Mouse (Mus musculus): ENCODE measurements around the gene Ccdc122. TPM values are rescaled to one million over a fixed set of nuclear protein-coding genes. Genes with fewer than 3 reads are reported as not detected.
"Not testable (repeated sequence)": the region's sequence is repeated elsewhere in the genome, so short reads cannot be mapped to it uniquely, and the experiment has no call there.

Ccdc122 gene
- polyA plus RNA-seq, 1 experiment from 2014 or later = 1.5 TPM

DNA sequence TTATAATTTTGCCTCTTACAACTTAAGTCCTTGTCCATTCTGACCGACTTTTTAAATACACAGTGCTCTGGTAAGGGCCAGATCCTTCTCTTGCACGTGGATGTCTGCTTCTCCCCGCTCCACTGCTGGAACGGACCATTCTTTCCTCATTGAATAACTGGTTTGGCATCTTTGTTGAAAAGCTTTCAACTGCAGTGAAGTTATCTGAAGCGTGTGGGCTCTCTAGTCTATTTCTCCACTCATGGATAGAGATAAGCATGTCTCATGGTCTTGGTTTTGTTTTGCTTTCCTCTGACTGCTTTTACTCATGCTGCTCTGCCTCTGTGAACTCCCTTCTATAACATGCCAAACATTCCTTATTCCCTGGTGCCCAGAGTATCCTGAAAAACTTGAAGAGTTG, 4.1 kb upstream of the Ccdc122 start:
- Histone ChIP-seq H3K27me3 (no peaks in the 10 kb centered on the region), H3K9ac (no peak overlapping the region), H3K9me3 (replicated peaks) (no peaks in the 10 kb centered on the region), H3K4me3 (no peak overlapping the region), H3K27ac (peak overlapping the region; percentile 61; the same call in 1 of the 2 replicates), H3K4me2 (0 out of 2 replicates have a peak overlapping the region, but pooled peaks have one; percentile 3), H3K36me3 (no peaks in the 10 kb centered on the region), H3K4me1 (replicated peaks) (peaks cover 16% of the 10 kb centered on the region)
- ATAC-seq (replicated peaks; ENCODE audit: insufficient number of reproducible peaks, insufficient read depth, low FRiP score, low read depth) = 0 out of 2 replicates have a peak, but pooled peaks have one; percentile 38
- 21% methylated on average over 5 of the region's 5 CpGs for WGBS

DNA sequence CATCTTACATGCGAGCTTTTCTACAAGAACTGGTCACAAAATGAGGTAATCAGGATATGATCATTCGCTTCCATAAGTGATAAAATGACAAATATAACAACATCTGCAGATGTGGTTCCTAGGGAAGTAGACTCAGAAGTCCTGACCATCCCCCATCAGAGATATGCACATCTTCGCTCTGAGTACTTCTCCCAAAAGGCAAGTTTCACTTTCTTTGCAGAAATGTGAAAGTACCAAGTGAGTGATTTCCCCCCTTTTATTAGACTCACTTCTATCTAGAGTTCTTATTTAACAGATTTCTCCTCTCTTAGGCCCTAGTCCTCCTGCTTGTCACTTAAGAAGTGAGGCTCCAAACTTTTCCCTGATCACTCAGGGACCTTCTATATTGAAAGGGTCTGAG, 3.2 kb upstream of the Ccdc122 start:
- no peak overlapping the region for H3K9ac ChIP-seq
- no peaks in the 10 kb centered on the region for H3K27me3 ChIP-seq
- peaks cover 16% of the 10 kb centered on the region for H3K4me1 ChIP-seq (replicated peaks)
- no peak for ATAC-seq (replicated peaks; ENCODE audit: insufficient number of reproducible peaks, insufficient read depth, low FRiP score, low read depth)
- no peak overlapping the region for H3K4me2 ChIP-seq
- no peaks in the 10 kb centered on the region for H3K9me3 ChIP-seq (replicated peaks)
- 81% methylated on average over 3 of the region's 3 CpGs for WGBS
- H3K27ac ChIP-seq = no peak overlapping the region
- H3K4me3 ChIP-seq = no peak overlapping the region
- no peaks in the 10 kb centered on the region for H3K36me3 ChIP-seq

DNA sequence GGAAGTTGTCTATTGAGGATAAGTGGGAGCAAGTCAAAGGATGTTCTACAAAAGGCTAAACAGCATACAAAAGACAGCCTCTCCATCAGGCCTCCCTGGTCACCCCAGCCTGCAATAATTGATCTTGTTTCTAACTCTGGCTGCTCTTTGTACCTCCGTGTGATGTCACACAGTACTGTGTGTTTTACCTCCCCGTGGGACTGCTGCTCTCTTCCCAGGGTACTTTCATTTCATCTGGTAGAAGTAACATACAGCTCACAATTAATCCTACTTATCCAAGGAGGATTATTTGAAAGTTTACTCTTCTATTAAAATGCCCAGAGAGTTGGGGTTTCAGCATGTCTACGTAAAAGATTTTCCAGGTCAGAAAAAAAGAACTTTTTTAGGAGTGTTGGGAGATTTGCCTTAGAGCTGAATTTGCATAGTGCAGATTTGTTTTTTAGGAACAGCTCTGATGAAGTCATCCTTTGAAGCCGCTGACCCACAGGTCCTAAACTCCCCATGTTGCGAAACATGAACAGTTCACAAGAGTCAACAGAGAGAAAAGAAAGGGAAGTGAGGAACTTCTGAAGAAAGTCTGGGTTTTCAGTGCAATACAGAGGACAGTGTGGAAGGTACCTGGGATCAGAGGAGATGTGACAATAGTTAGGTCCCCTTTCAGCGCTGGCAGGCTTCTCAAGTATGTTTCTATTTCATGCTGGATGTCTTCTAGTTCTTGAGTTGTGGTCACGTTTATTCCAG, 2.2 kb upstream of the Ccdc122 start:
- Histone ChIP-seq H3K4me1 (replicated peaks) (peaks cover 16% of the 10 kb centered on the region), H3K27ac (no peak overlapping the region), H3K4me3 (no peak overlapping the region), H3K9ac (no peak overlapping the region), H3K27me3 (no peaks in the 10 kb centered on the region), H3K4me2 (no peak overlapping the region), H3K36me3 (no peaks in the 10 kb centered on the region), H3K9me3 (replicated peaks) (no peaks in the 10 kb centered on the region)
- WGBS = 65% methylated on average over 7 of the region's 7 CpGs
- ATAC-seq (replicated peaks; ENCODE audit: insufficient number of reproducible peaks, insufficient read depth, low FRiP score, low read depth) = no peak

DNA sequence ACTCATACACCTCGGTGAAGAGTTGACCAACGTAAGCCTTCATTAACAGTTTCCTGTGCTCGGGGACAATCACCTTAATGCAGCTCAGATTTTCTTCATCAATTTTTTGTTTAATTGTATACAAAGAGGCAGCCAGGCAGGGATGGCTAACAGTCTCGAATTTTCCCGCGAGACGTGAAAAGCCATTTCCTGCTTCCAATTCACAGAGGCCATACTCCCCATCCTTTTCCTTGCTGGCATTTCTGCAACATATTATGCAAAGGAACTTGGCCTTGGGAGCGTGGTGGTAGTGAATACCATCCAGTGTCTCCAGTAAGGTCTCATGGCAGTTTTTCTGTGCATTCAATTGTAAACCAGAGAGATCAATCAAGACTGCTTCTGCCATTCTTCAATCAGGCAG, 1.6 kb upstream of the Ccdc122 start:
- Histone ChIP-seq H3K9me3 (replicated peaks) (no peaks in the 10 kb centered on the region), H3K4me1 (replicated peaks) (peaks cover 16% of the 10 kb centered on the region), H3K9ac (no peak overlapping the region), H3K27ac (no peak overlapping the region), H3K4me3 (no peak overlapping the region), H3K27me3 (no peaks in the 10 kb centered on the region), H3K36me3 (no peaks in the 10 kb centered on the region), H3K4me2 (no peak overlapping the region)
- WGBS = 82% methylated on average over 8 of the region's 8 CpGs
- no peak for ATAC-seq (replicated peaks; ENCODE audit: insufficient number of reproducible peaks, insufficient read depth, low FRiP score, low read depth)

DNA sequence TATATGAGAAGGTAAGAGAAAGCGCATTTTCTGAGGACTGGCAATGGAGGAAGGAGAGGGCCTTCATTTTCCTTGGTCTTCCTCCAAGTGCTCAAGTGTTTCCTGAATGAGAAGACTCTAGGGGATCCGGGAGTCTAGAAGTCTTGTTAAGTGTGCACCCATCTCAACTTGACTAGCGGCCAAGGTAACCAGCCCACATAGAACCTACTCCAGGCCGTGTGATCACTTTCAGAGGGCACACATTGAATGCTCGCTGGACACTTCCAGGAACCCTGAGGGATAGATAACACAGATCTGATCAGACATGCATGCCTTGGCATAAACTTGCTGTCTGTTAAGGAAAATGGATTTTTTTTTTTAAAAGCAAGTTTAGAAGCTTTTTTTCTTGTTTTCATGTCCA, 758 bp downstream of the Ccdc122 start:
- no peaks in the 10 kb centered on the region for H3K27me3 ChIP-seq
- no peak overlapping the region for H3K9ac ChIP-seq
- H3K36me3 ChIP-seq = no peaks in the 10 kb centered on the region
- 71% methylated on average over 5 of the region's 5 CpGs for WGBS
- H3K27ac ChIP-seq = no peak overlapping the region
- H3K4me2 ChIP-seq = 0 out of 2 replicates have a peak overlapping the region, but pooled peaks have one; percentile 85
- no peak overlapping the region for H3K4me3 ChIP-seq
- H3K9me3 ChIP-seq (replicated peaks) = no peaks in the 10 kb centered on the region
- H3K4me1 ChIP-seq (replicated peaks) = peaks cover 8% of the 10 kb centered on the region
- no peak for ATAC-seq (replicated peaks; ENCODE audit: insufficient number of reproducible peaks, insufficient read depth, low FRiP score, low read depth)

DNA sequence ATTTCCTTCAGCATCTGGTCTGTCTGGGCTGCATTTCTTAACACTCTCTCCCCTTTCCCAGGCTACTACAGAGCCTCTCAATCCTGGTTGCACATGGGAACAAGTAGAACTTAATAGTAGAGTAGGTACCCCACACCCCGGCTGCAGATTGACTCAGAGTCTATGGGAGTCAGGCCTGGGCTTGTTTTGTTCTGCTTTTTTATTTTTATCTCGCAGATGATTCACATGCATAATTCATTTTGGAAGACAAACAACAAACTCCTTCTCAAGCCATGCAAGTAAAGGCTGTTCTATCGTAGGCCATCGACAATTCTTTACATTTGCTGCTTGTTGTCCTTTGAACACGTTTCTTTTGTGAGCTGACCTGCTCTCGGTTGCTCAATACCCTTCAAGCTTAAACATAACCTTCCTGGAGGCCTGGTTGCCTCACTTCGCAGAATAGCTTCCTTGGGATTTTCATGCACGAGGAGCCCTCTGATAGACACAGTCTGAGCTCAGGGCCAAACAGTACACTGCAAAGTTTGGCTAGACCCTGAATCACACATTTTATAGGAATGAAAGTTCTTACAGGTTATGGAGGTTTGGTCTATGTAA, 1.4 kb downstream of the Ccdc122 start:
- H3K4me3 ChIP-seq = no peak overlapping the region
- no peak overlapping the region for H3K4me2 ChIP-seq
- H3K27me3 ChIP-seq = no peaks in the 10 kb centered on the region
- ATAC-seq (replicated peaks; ENCODE audit: insufficient number of reproducible peaks, insufficient read depth, low FRiP score, low read depth) = no peak
- H3K27ac ChIP-seq = no peak overlapping the region
- no peaks in the 10 kb centered on the region for H3K9me3 ChIP-seq (replicated peaks)
- WGBS = 75% methylated on average over 8 of the region's 8 CpGs
- no peak overlapping the region for H3K9ac ChIP-seq
- peaks cover 5% of the 10 kb centered on the region for H3K4me1 ChIP-seq (replicated peaks)
- no peaks in the 10 kb centered on the region for H3K36me3 ChIP-seq

DNA sequence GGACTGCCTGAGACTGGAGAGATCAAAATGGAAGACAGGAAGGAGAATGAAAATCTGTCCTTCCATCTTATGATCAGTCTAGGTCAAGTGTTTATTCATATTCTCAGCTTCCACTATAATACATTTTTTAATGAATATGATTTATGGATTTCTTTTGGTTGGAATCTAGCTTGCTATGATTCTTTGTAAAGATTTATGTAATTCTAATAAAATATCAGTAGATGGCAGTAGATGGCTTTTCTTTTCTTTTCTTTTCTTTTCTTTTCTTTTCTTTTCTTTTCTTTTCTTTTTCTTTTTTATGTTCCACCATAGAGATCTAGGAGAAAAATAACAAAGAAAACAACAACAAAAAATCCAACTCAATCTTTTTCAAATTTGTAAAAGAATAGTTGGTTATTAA, 16.7 kb downstream of the Ccdc122 start:
- no peak overlapping the region for H3K4me2 ChIP-seq
- H3K4me1 ChIP-seq (replicated peaks) = no peaks in the 10 kb centered on the region
- H3K9ac ChIP-seq = no peak overlapping the region
- no peak overlapping the region for H3K27ac ChIP-seq
- H3K9me3 ChIP-seq (replicated peaks) = no peaks in the 10 kb centered on the region
- no peak overlapping the region for H3K4me3 ChIP-seq
- ATAC-seq (replicated peaks; ENCODE audit: insufficient number of reproducible peaks, insufficient read depth, low FRiP score, low read depth) = no peak
- peaks cover 5% of the 10 kb centered on the region; the same call in 1 of the 2 replicates for H3K27me3 ChIP-seq
- no peaks in the 10 kb centered on the region for H3K36me3 ChIP-seq

DNA sequence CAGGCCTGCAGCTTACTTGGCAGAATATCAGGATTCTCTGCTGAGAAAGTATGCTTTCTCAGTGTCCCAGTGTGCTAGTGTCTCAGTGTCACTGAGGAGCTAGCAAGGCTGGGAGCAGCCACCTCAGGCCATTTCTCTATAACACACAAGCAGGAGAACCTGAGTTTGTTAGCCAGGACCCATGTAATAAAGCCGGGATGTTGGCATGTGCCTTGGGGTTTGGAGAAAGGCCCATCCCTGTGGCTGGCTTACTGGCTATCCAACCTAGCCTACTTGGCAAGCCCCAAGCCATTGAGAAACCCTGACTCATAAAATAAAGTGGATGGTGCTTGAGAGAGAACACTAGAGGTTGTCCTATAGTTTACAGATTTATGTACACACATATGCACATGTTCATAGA, 32.8 kb downstream of the Ccdc122 start:
- H3K4me2 ChIP-seq = no peak overlapping the region
- no peak overlapping the region for H3K4me3 ChIP-seq
- H3K27me3 ChIP-seq = no peaks in the 10 kb centered on the region
- H3K9me3 ChIP-seq (replicated peaks) = no peaks in the 10 kb centered on the region
- no peaks in the 10 kb centered on the region for H3K36me3 ChIP-seq
- ATAC-seq (replicated peaks; ENCODE audit: insufficient number of reproducible peaks, insufficient read depth, low FRiP score, low read depth) = no peak
- no peaks in the 10 kb centered on the region for H3K4me1 ChIP-seq (replicated peaks)
- WGBS = 73% methylated on average over 1 of the region's 1 CpGs
- no peak overlapping the region for H3K9ac ChIP-seq
- H3K27ac ChIP-seq = no peak overlapping the region

DNA sequence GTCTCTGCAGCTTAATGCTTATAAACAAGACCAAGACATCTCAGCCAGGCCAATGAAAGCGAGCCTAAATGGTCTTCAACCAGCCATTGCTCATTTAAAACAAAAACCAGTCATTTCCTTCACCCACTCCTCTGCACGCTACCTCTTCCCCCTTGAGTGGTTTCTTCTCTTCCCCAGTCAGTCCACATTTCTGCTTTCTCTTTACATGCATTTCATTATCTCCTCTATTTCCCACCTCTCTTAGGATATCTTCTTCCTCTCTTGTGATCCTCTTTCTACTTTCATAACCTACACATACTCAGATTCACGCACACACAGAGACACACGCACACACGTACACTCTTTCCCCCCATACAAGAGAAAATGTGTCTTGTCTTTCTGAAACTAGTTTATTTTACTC, 44.7 kb downstream of the Ccdc122 start:
- Histone ChIP-seq H3K4me1 (replicated peaks) (no peaks in the 10 kb centered on the region), H3K27ac (no peak overlapping the region), H3K4me3 (no peak overlapping the region), H3K9ac (no peak overlapping the region), H3K36me3 (no peaks in the 10 kb centered on the region), H3K4me2 (no peak overlapping the region), H3K9me3 (replicated peaks) (no peaks in the 10 kb centered on the region), H3K27me3 (no peaks in the 10 kb centered on the region)
- ATAC-seq (replicated peaks; ENCODE audit: insufficient number of reproducible peaks, insufficient read depth, low FRiP score, low read depth) = no peak
- 88% methylated on average over 5 of the region's 5 CpGs for WGBS

DNA sequence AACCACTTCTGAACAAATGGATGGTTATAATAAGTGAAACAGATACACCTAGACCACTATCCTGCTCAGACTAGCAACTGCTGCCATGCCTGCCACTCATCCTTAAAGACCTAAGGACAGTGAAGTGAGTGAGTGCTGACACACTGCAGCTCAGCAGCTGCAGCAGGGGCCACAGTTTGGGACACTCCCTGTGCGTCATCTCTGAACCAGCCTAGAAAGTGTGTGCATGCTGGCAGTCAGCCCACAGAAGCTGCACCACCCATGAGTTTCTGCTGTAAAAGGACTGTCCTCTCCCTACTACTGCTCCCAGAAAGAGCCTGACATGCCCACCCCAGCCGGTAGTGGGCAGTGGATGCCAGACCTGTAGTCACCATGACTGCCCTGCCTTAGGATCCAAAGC, 63.7 kb downstream of the Ccdc122 start:
- no peak overlapping the region for H3K9ac ChIP-seq
- H3K4me3 ChIP-seq = no peak overlapping the region
- H3K36me3 ChIP-seq = no peaks in the 10 kb centered on the region
- 51% methylated on average over 2 of the region's 2 CpGs for WGBS
- H3K4me1 ChIP-seq (replicated peaks) = no peaks in the 10 kb centered on the region
- H3K9me3 ChIP-seq (replicated peaks) = no peaks in the 10 kb centered on the region
- no peak overlapping the region for H3K27ac ChIP-seq
- H3K27me3 ChIP-seq = no peaks in the 10 kb centered on the region
- no peak for ATAC-seq (replicated peaks; ENCODE audit: insufficient number of reproducible peaks, insufficient read depth, low FRiP score, low read depth)
- H3K4me2 ChIP-seq = no peak overlapping the region

DNA sequence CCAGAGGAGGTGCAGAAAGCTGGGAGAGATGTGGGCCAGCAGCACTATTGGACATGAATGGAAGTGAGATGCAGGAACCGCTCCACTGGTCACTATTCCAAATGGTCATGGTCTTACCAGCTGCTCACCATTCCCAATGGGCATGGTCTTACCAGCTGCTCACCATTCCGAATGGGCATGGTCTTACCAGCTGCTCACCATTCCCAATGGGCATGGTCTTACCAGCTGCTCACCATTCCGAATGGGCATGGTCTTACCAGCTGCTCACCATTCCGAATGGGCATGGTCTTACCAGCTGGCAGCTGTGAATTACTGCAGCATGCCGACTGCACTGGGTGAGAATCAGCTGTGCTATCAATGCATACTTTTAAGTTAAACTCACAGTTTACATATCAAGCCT, 74.0 kb downstream of the Ccdc122 start:
- not testable (repeated sequence) for H3K27me3 ChIP-seq; H3K36me3 ChIP-seq; H3K4me1 ChIP-seq (replicated peaks); H3K4me2 ChIP-seq; H3K4me3 ChIP-seq; ATAC-seq (replicated peaks; ENCODE audit: insufficient number of reproducible peaks, insufficient read depth, low FRiP score, low read depth); H3K9me3 ChIP-seq (replicated peaks); H3K27ac ChIP-seq; H3K9ac ChIP-seq
- WGBS = 84% methylated on average over 5 of the region's 5 CpGs

DNA sequence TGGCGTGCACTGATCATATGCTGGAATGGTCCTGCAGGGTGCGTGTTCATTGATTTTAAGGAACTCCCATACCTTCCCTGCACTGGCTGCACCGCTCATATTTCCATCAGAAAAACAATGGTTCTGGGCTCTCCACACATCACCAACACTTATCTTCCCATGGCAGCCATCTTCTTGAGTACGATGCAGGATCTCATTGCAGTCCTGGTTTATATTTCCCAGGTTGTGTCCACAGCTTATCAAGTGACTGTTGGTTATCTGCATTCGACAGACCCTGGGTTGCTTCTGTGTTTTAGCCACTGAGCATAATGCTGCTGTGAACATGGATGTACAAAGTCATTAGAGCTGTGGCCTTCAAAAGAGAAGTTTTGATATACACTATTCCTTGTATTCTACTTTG, 94.0 kb downstream of the Ccdc122 start:
- ATAC-seq (replicated peaks; ENCODE audit: insufficient number of reproducible peaks, insufficient read depth, low FRiP score, low read depth) = no peak
- 82% methylated on average over 5 of the region's 5 CpGs for WGBS
- no peaks in the 10 kb centered on the region for H3K36me3 ChIP-seq
- no peaks in the 10 kb centered on the region for H3K9me3 ChIP-seq (replicated peaks)
- H3K4me2 ChIP-seq = no peak overlapping the region
- H3K27ac ChIP-seq = no peak overlapping the region
- no peak overlapping the region for H3K4me3 ChIP-seq
- no peaks in the 10 kb centered on the region for H3K27me3 ChIP-seq
- H3K4me1 ChIP-seq (replicated peaks) = peaks cover 5% of the 10 kb centered on the region
- H3K9ac ChIP-seq = no peak overlapping the region

Measured in heart, embryonic 15.5 days (tissue).